12 mouse cellular contexts compared by ENCODE assay signal in genomic region chr13:69559291-69559961, GRCm38 (mm10). TPM values are rescaled to one million over a fixed set of nuclear protein-coding genes. Genes with fewer than 3 reads are reported as not detected.
DNase-seq lines count a peak whose midpoint lies in the region; ATAC-seq and TF ChIP-seq lines count a peak whose summit lies in the region.
"Had no signal": no experiment of that assay in that cellular context is flagged by ENCODE, and none has a peak within 500 bp of the region (broad histone marks: within the 10 kb centered on the region; RNA-seq: fewer than 3 reads in every experiment).

No protein-coding gene starts in this region.

- peak; percentile 66; the same call in 1 of the 2 replicates for ATAC-seq in hindbrain, embryonic 14.5 days (ENCODE audit: low FRiP score)
- 0 out of 2 replicates have a peak, but pooled peaks have one; percentile 42 for ATAC-seq in neural tube, embryonic 14.5 days (ENCODE audit: low read depth)

- peak; percentile 49 for DNase-seq in layer of hippocampus, adult 11-12 months (ENCODE audit: low spot score)
- DNase-seq in layer of hippocampus, adult 9-10 months (ENCODE audit: low spot score), result no peak
- peak; percentile 65 for DNase-seq in brain, embryonic 14.5 days (ENCODE audit: low read depth)
- DNase-seq in hindbrain, embryonic 14.5 days (ENCODE audit: low spot score), result no peak
- no peak for DNase-seq in adrenal gland, adult 2 months
- no peak for DNase-seq in kidney, adult 9 months
- DNase-seq in cerebellum, adult 11-12 months, result no peak
- DNase-seq: gastrocnemius, postnatal 36 days; kidney, postnatal 4 days had no signal

- H3K4me2 ChIP-seq in hindbrain, embryonic 14.5 days (replicated peaks), result no peak overlapping the region
- H3K4me2 ChIP-seq in neural tube, embryonic 14.5 days (ENCODE audit: low read depth, low read length), result no peak overlapping the region
- H3K4me2 ChIP-seq: embryonic facial prominence, embryonic 13.5 days; liver, embryonic 11.5 days had no signal

- H3K9me3 ChIP-seq in hindbrain, embryonic 14.5 days (ENCODE audit: control insufficient read depth, low read length), result no peaks in the 10 kb centered on the region
- no peaks in the 10 kb centered on the region for H3K9me3 ChIP-seq in neural tube, embryonic 14.5 days (ENCODE audit: control insufficient read depth, low read length)
- H3K9me3 ChIP-seq: embryonic facial prominence, embryonic 13.5 days had no signal

- H3K27ac ChIP-seq in hindbrain, embryonic 14.5 days, result no peak overlapping the region
- no peak overlapping the region for H3K27ac ChIP-seq in neural tube, embryonic 14.5 days (ENCODE audit: low read depth, low read length)
- H3K27ac ChIP-seq: embryonic facial prominence, embryonic 13.5 days had no signal

- H3K9ac ChIP-seq in hindbrain, embryonic 14.5 days, result no peak overlapping the region
- H3K9ac ChIP-seq in neural tube, embryonic 14.5 days (replicated peaks; ENCODE audit: low read depth, low read length), result no peak overlapping the region
- H3K9ac ChIP-seq: embryonic facial prominence, embryonic 13.5 days had no signal

- no peak for TF ChIP-seq CTCF in brain, embryonic 14.5 days (IDR thresholded peaks at IDR 0.05; ENCODE audit: borderline replicate concordance, extremely low read depth, insufficient read depth, insufficient read length)

- WGBS in hindbrain, embryonic 14.5 days, result 19% methylated on average over 13 of the region's 13 CpGs
- WGBS in neural tube, embryonic 14.5 days, result 28% methylated on average over 13 of the region's 13 CpGs

- H3K27me3 ChIP-seq in hindbrain, embryonic 14.5 days (ENCODE audit: control insufficient read depth, insufficient read depth, low read length), result no peaks in the 10 kb centered on the region
- H3K27me3 ChIP-seq in neural tube, embryonic 14.5 days (ENCODE audit: control insufficient read depth, insufficient read depth, low read length), result no peaks in the 10 kb centered on the region
- H3K27me3 ChIP-seq: embryonic facial prominence, embryonic 13.5 days had no signal

- no peaks in the 10 kb centered on the region for H3K4me1 ChIP-seq in hindbrain, embryonic 14.5 days (replicated peaks; ENCODE audit: control insufficient read depth, insufficient read depth, low read length)
- H3K4me1 ChIP-seq in neural tube, embryonic 14.5 days (ENCODE audit: control insufficient read depth, insufficient read depth, low read length), result 0 out of 2 replicates have a peak, but pooled peaks cover 3% of the 10 kb centered on the region
- H3K4me1 ChIP-seq: embryonic facial prominence, embryonic 13.5 days had no signal

- TF ChIP-seq POLR2A in brain, embryonic 14.5 days (IDR thresholded peaks at IDR 0.05; ENCODE audit: borderline replicate concordance, extremely low read depth, insufficient read depth, insufficient read length, poor library complexity, severe bottlenecking), result no peak

- H3K4me3 ChIP-seq in hindbrain, embryonic 14.5 days (replicated peaks; ENCODE audit: low read length), result no peak overlapping the region
- no peak overlapping the region for H3K4me3 ChIP-seq in neural tube, embryonic 14.5 days (ENCODE audit: low read depth, low read length)
- H3K4me3 ChIP-seq: embryonic facial prominence, embryonic 13.5 days had no signal

- no peaks in the 10 kb centered on the region for H3K36me3 ChIP-seq in hindbrain, embryonic 14.5 days (replicated peaks; ENCODE audit: control insufficient read depth, insufficient read depth)
- no peaks in the 10 kb centered on the region for H3K36me3 ChIP-seq in neural tube, embryonic 14.5 days (ENCODE audit: control insufficient read depth, insufficient read depth, low read length)
- H3K36me3 ChIP-seq: embryonic facial prominence, embryonic 13.5 days had no signal

RNA-seq across cellular contexts. Expression of gene Tent4a, which starts 25.0 kb away (rescaled TPM):
- polyA plus RNA-seq in brain, embryonic 14.5 days (2012; rRNA removed), result 28.7 and 34.5 TPM in 2 replicates
- polyA plus RNA-seq in hindbrain, embryonic 14.5 days (2014; fragmentation: Nextera tagmentation; extraction: Ambion mirVana), result 8.9 and 9.3 TPM in 2 replicates
- 10.4 and 11.9 TPM in 2 replicates for polyA plus RNA-seq in neural tube, embryonic 14.5 days (2014; fragmentation: Nextera tagmentation; extraction: Ambion mirVana)
- 10 to 100 TPM; 18.8 to 18.9 TPM for total RNA-seq in adrenal gland, adult 2 months (2021)
- polyA plus RNA-seq in adrenal gland, adult 2 months (2012; rRNA removed), result 22.7 and 24.0 TPM in 2 replicates

RNA-seq across cellular contexts. Expression of gene Nsun2, which starts 25.9 kb away (rescaled TPM):
- polyA plus RNA-seq in brain, embryonic 14.5 days (2012; rRNA removed), result 79.8 and 85.4 TPM in 2 replicates
- polyA plus RNA-seq in hindbrain, embryonic 14.5 days (2014; fragmentation: Nextera tagmentation; extraction: Ambion mirVana), result 73.3 and 86.6 TPM in 2 replicates
- polyA plus RNA-seq in neural tube, embryonic 14.5 days (2014; fragmentation: Nextera tagmentation; extraction: Ambion mirVana), result 73.5 and 85.4 TPM in 2 replicates
- total RNA-seq in adrenal gland, adult 2 months (2021), result 100 to 1,000 TPM in 1 of 2 experiments, 10 to 100 TPM in 1; 92.2 to 113 TPM
- 22.7 and 31.0 TPM in 2 replicates for polyA plus RNA-seq in adrenal gland, adult 2 months (2012; rRNA removed)

RNA-seq across cellular contexts. Expression of gene Srd5a1, which starts 51.8 kb away (rescaled TPM):
- 13.5 and 14.1 TPM in 2 replicates for polyA plus RNA-seq in brain, embryonic 14.5 days (2012; rRNA removed)
- 25.3 and 32.9 TPM in 2 replicates for polyA plus RNA-seq in hindbrain, embryonic 14.5 days (2014; fragmentation: Nextera tagmentation; extraction: Ambion mirVana)
- polyA plus RNA-seq in neural tube, embryonic 14.5 days (2014; fragmentation: Nextera tagmentation; extraction: Ambion mirVana), result 29.4 and 34.9 TPM in 2 replicates
- total RNA-seq in adrenal gland, adult 2 months (2021), result 10 to 100 TPM in 1 of 2 experiments, 1 to 10 TPM in 1; 9.4 to 13.9 TPM
- 35.0 and 41.6 TPM in 2 replicates for polyA plus RNA-seq in adrenal gland, adult 2 months (2012; rRNA removed)

Comparison
In these comparisons a context has a peak if more than half of its experiments do, and no peak if none do; other contexts are left out.
1. DNase-seq: peak in layer of hippocampus, adult 11-12 months (single experiment) and brain, embryonic 14.5 days (single experiment); none in layer of hippocampus, adult 9-10 months (single experiment), hindbrain, embryonic 14.5 days (single experiment), adrenal gland, adult 2 months (single experiment), kidney, adult 9 months (single experiment) and cerebellum, adult 11-12 months (single experiment).